Mouse (Mus musculus) heart, postnatal 10 days (tissue): ENCODE data around the gene Rrp8. TPM values are rescaled to one million over a fixed set of nuclear protein-coding genes. Genes with fewer than 3 reads are reported as not detected.
"Not testable (repeated sequence)": the region's sequence is repeated elsewhere in the genome, so short reads cannot be mapped to it uniquely, and the experiment has no call there.

Experiments used
- DNase-seq, 2 experiments: peaks; one replicate each; pipeline ENCODE4 v3.0.0; 2021
- intact Hi-C: fragments of 180-260 bp; cut with DNase I; formaldehyde crosslinking; loops from one replicate; pipeline ENCODE4 v1.15.1; 2025
- total RNA-seq, 2 experiments: library from RNA; stranded (reverse); gene quantifications; 2 replicates each; pipeline ENCODE4 v1.2.3; 2021

Gene Rrp8
- total RNA-seq, 2 experiments from 2014 or later = 14.3 to 14.7 TPM

DNA sequence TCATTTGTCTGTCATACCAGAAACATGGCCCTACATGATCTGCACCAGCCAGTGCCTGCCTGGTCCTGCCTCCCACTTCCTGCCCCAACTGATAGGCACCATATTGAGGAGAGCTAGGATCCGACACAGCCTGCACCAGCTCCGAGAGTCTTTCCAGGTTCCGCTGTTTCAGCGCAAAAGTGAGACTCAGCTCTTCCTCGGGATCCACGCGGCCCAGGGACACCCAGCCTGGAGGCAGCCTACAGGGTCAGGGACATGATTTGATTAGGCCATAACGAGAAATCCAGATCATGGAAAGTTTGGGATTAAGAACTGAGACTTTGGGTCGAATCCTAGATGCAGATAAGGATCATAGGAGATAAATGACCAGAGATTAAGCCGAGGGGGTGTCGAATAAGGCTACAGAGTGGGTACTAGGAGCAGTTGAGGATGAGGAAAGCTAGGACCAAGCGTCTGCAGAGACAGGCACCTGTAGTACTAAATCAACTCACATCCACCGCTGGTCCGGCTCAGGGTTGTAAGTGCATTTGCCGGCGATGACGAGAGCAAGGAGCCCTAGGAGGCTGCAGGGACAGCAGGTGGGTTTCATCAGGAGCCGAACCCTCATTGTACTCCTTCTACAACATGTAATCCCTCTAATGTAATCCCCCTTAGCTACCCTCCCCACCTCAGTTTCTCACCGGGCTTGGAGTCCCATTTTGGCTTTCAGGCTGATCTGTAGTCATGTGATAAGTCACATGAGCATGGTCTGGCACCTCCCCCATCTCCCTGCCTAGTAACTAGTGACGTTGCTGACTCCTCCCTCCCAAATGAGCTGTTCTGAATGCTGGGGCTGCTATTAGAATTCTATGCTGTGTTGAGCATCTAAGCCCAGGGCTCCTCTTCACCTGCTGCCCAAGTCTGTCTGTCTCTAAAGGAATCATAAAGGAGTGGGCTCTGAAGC, 14.6 kb upstream of the Rrp8 start, which contains the start of gene Tpp1:
Gene Tpp1, minus strand, starts transcription at position 745 of the 943 bp plus-strand sequence.
- intact Hi-C loops = no loop called here
- DNase-seq = peak; percentile 94 to 95

DNA sequence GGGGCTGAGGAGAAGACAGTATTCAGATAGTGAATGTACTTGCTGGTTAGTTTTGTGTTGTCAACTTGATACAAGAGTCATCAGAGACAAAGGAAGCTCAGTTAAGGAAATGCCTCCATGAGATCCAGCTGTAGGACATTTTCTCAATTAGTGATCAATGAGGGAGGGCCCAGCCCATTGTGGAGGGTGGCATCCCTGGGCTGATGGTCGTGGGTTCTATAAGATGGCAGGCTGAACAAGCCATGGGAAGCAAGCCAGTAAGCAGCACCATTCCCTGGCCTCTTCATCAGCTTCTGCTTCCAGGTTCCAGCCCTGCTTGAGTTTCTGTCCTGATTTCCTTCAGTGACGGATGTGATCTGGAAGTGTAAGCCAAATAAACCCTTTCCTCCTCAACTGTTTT, 10.6 kb upstream of the Rrp8 start:
- intact Hi-C loops = loop anchor here (2.0 kb wide), 1 partner anchor 19 kb away; no protein-coding TSS in a partner anchor
- DNase-seq = no peak

DNA sequence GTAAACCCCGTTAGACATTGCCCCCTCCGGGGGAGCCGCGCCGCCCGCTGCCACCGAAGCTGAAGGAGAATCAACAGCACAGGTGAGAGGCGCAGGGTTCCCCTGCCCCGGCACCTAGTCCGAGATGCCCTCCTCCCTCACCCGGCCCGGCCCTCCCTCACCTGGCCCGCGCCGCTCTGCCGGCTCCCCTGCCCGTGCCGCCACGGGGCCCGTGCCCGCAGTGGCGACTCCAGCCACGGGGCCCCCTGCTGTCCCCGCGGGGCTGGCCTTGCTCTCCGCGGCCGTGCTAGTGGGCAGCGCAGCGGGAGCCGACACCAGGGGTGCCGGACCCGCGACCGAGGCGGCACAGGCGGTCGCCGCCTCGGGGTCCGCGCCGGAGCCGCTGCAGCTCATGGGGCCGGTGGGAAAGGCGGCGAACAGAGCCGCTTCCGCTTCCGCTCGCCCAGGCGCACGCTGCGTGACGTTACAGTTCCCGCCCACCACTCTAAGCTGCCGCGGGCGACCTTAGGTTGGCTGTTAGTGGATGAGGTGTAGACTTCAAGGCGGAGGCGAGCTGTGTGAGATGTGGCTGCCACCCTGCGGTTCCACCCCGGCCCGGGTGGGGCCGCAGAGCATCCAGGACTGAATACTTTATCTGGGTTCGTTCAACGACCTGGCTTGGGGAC, 6.9 kb upstream of the Rrp8 start, which contains the start of gene Taf10:
Gene Taf10, minus strand, starts transcription at position 436 of the 665 bp plus-strand sequence.
- intact Hi-C loops = no loop called here
- DNase-seq = peak; percentile 91 to 92

DNA sequence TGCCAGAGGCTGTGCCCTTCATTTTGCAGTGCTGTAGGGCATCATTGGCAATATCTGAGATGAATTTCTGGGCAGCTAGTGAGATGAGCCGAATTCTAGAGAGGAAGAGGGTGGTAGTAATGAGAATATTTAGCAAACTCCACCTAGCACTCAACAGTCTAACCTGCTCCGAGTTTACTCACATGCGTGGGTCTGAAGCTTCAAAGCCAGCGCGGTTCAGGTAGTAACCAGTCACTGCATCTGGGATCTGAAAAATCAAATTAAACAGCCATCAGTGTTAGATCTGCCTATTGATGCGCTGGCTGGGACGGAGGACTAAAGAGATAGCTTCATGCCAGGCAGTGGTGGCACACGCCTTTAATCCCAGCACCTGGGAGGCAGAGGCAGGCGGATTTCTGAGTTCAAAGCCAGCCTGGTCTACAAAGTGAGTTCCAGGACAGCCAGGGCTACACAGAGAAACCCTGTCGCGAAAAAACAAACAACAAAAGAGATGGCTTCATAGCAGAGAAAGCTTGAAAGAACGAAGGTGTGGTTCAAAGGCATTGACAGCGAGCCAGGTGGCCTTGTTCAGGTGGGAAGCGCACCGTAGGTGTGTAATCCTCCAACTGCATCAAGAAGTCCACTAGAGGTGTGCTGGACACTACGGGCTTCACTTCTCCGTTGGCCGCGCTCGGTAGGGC, 6.2 kb upstream of the Rrp8 start:
- DNase-seq, intact Hi-C loops: not testable (repeated sequence)

DNA sequence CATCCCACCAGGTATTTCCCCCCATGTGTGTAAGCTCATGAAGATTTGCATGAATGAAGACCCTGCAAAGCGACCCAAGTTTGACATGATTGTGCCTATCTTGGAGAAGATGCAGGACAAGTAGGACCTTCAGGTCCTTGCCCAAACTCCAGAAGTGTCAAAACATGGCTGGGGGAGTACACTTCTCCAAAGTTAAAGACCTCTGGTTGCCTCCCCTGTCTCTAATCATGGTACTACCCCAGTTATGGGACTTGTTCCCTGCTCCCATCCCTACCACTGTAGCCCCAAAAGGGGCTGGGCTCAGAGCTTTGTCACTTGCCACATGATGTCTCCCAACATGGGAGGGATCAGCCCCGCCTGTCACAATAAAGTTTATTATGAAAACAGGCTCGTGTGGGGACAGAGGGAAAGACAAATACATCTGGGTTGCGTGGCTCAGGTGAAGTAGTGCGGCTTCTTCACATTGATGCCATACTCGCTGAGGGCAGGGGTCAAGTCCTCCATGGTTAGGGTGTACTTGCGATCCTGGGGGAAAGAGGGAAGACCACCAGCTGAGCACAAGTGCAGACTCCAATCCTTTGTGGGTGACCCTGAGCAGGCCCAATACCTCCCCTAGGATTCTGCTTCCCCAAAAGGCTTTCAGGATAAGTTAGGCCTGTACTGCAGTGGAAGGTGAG, 5.5 kb upstream of the Rrp8 start:
- intact Hi-C loops, DNase-seq: not testable (repeated sequence)

DNA sequence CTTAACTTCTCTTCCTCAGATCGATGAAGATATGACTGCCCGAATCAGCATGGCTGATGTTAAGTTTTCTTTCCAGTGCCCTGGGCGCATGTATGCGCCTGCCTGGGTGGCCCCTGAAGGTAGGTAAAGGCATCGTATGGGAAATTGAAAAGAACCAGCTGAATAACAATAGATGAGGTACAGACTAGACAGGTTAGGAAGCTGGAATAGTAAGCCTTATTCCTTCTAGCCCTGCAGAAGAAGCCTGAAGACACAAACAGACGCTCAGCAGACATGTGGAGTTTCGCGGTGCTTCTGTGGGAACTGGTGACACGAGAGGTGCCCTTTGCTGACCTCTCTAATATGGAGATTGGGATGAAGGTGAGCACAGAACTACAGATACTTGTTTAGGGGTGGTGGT, 4.8 kb upstream of the Rrp8 start:
- DNase-seq = no peak
- intact Hi-C loops = no loop called here

DNA sequence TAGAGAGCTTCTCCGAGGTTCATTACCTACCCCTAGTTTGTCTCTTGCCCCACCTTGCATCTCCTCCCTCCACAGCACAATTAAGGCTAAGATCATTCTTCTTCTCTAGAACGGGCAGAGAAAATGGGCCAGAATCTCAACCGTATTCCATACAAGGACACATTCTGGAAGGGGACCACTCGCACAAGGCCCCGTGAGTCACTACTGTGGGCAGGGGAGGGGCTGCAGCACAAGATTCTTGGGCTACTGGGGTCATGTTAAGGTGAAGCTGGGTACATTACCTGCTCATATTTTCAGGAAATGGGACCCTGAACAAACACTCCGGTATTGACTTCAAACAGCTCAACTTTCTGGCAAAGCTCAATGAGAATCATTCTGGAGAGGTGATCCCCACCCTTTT, 3.7 kb upstream of the Rrp8 start:
- no peak for DNase-seq
- intact Hi-C loops = no loop called here

DNA sequence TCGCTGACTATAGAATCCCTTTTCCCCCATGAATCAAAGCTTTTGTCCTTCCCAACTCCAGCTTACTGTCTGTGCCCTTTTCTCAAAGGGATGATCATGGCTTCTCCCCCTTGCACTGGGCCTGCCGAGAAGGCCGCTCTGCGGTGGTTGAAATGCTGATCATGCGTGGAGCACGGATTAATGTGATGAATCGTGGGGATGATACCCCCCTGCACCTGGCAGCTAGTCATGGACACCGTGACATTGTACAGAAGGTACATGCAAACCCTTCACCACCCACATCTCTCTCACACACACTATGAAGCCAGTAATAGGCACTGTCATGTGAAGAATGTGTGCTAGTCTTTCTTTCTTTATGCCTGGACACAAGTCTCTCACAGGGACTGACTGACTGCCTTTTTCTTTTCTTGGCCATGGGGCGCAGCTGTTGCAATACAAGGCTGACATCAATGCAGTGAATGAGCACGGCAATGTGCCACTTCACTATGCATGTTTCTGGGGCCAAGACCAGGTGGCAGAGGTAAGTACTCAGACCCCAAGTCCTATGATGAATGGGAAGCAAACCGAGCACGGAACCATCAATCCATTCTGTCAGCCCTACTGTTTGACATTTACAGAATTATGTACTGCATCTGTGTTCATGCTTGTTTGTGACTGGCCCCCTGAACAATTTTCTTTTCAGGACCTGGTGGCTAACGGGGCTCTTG, 3.1 kb upstream of the Rrp8 start:
- intact Hi-C loops = no loop called here
- DNase-seq = no peak

DNA sequence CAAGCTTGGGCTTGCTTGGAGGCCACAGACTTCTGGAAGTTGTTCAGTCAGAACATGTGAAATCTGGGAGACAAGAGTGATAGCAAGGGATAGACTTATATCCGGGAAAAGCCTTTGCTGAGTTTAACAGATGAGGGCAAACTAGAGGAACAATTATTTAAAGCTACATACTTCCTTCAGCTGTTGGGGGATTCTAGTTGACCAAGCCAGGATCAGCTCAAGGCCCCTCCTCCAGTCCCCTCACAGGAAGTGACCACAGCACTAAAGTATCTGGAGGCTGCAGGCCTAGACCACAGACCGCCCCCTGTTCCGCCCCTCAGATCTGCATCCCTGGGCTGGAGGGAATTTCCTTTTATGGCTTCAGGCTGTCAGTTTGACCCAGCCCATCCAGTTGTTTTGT, 1.8 kb upstream of the Rrp8 start:
- DNase-seq = peak; percentile 85 to 86
- intact Hi-C loops = loop anchor here (2.0 to 10.0 kb wide), 5 partner anchors 40 to 796 kb away; no protein-coding TSS in a partner anchor

DNA sequence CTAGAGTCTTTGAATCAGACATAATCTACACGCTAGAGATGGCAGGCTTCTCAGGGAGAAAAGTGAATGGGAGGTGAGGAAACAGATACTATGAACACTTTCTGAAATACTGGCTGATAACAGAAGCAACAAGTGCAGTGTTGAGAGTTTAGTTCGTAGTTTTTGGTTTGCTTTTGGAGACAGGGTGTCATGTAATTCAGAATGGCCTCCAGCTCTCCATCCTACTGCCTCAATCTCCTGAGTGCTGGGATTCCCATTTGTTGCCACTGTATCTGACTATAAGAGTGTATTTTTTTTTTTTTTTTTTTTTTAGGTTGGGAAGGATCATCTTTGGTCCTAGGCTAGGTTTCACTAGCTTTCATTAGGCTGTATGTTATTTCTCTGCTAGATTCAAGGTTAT, 1.1 kb upstream of the Rrp8 start:
- DNase-seq = no peak
- intact Hi-C loops = loop anchor here (2.0 to 10.0 kb wide), 5 partner anchors 41 to 797 kb away; no protein-coding TSS in a partner anchor

DNA sequence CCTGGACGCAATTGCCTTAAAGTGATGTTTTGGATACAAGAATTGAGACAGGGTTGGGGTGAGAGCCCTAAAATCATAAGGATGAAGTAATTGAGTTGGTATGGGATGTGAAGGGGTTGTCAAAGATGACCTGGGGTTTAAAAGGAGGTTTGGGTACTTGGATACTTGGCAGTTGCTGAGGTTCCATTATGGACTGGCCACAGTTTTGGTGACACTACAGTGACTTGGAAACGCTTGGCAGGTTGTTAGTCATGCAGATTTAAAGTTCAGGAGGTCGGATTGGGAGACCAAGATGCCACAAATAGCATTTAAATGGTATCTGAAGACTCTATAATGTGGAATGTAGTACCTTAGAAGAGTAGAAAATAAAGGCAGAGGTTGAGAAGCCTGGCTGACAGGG, 463 bp upstream of the Rrp8 start:
- DNase-seq = no peak
- intact Hi-C loops = loop anchor here (2.0 to 10.0 kb wide), 6 partner anchors 41 to 797 kb away; partner anchors contain the start of gene Mrpl17

DNA sequence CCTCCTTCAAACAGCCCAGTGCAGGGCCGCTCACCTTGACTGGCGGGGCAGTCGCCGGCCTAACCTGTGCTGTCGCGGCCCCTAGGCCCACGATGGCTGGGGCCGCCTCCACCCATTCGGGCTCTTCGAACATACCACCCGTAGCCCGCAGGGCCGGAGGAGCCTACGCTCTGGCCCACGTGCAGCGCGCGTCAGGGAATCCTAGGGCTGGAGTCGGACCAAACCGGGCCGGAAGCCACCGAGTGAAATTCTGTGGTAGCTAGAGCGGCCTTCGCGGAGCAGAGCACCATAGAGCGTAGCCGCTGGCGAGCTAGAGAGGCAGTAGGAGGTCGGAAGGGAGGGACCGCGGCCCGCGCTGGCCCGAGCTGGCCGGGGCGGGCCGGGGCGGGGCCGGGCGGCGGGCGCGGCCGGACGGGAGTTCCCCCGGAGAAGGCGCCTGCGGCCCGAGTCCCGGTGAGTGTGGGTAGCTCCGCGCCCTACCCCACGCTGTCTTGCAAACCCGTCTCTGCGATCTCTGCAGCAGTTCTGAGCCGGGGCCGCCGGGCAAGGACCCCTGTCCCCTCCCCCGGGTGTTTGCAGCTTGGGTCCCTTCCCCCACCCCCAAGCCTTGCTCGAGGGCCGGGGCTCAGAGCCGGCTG, 802 bp downstream of the Rrp8 start, which contains the start of gene Ilk:
Gene Ilk, plus strand, starts transcription at position 329 of the 638 bp plus-strand sequence.
- DNase-seq = peak; percentile 96 to 97
- intact Hi-C loops = loop anchor here (2.0 to 10.0 kb wide), 5 partner anchors 56 to 798 kb away; partner anchors contain the start of gene Mrpl17

DNA sequence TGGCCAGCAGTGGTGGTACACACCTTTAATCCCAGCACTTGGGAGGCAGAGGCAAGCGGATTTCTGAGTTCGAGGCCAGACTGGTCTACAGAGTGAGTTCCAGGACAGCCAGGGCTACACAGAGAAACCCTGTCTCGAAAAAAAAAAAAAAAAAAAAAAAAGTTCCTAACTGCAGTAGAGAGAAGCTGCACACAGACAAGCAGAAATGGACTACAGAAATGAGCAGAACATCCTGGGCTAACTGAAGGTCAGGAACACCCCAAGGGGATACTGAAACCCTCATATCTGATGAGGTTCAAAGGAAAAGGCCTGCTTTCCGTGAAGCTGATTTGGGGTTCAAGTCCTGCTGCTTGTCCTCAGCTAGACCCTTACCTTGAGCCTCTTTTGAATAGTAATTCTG, 1.7 kb downstream of the Rrp8 start:
- intact Hi-C loops = loop anchor here (5.0 to 10.0 kb wide), 4 partner anchors 57 to 799 kb away; no protein-coding TSS in a partner anchor
- not testable (repeated sequence) for DNase-seq

DNA sequence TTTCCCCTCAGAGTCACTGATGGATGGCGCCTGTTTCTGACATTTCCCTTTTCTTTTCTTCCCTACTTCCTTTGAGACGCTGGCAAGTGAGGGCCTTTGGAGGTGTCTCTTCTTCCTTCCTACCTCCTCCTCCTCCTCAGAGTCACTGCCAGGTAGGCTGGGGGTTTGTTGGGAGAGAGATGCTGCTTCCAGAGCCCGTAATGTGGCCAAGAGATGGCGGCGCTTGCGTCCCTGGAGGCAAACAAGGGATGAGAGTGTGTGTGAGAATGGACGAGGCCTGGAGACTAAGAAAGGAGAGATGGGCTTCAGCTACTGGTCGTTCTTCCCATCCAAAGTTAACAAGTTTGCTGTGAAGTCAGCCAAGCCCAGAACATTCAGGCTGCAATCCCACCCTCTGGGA, 2.4 kb downstream of the Rrp8 start:
- intact Hi-C loops = loop anchor here (5.0 to 10.0 kb wide), 5 partner anchors 57 to 800 kb away; partner anchors contain the start of gene Smpd1
- DNase-seq = no peak

DNA sequence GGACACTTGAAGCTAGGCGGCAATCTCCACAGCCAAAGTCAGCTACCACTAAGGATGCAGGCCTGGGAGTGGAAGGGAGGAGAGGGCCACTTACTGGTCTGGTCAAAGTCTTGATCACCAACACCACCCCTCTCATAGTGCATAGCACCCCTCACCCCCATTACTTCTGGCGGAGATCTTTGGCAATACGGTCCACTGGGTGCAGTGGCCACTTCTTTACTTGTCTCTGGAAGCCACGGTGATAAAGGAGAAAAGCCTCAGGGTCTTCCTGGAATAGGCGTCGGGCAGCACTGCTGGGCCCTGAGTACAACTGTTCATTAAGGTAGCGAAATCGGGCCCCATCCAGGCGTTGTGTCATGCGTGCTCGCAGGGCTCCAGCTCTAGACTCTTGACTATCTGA, 3.3 kb downstream of the Rrp8 start:
- DNase-seq = no peak
- intact Hi-C loops = loop anchor here (5.0 to 10.0 kb wide), 2 partner anchors 182 to 801 kb away; partner anchors contain the start of gene Smpd1

DNA sequence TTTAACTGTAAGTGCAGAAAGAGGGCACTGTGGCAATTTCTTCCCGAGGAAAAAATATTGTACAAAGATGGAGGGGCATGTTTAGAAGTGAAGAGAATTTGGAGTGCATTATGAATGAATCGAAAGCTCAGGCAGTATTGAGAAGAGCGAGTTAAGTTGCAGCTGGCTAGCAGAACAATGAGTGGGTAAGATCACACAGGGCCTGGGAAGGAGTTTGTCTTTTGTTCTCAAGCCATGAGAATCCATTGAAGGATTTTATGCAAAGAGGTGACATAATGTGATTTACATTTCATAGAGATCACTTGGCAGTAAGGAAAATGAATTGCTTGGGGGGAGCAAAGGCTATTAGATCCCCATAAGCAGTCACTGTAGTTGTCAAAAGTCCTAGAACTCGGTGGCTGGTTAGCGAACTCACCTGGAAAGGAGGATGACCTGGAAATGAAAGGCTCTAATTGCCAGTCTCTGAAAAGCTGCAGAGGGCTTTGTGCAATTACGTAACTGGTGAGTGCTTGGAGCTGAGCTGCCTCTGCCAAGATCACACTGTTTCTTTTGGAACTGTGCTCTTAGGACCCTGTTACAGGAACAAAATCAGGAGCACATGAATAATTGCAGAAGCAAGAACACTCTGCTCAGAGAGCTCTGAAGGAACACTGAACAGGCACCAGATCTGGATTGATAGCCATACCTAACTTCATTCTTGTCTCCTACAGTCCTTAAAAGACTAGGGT, 8.3 kb downstream of the Rrp8 start:
- DNase-seq = no peak
- intact Hi-C loops = no loop called here

DNA sequence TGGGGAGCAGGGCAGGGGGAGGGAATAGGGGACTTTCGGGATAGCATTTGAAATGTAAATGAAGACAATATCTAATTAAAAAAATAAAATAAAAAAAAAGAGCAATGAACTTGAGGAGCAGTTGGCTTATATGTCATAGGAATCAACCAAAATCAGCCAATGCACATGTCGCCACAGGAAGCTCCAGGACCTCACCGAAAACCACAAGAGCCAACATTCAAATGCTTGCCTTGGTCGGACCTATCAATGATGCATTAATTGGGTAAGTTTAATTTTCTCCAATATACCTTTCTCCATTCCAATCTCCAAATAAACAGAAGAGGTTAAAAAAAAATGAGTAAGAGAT, 10.2 kb downstream of the Rrp8 start:
- no peak for DNase-seq
- intact Hi-C loops = loop anchor here (1.0 to 2.0 kb wide), 2 partner anchors 84 to 91 kb away; partner anchors contain the start of gene Mrpl17
